Mouse (Mus musculus): ENCODE results near the gene Fbln7.

Gene Fbln7

GRCm38 (mm10) chr2:128871656-128872055, 8.9 kb downstream of the Fbln7 start:
- in situ Hi-C loops (cut with MboI, MseI) = no loop called here

DNA sequence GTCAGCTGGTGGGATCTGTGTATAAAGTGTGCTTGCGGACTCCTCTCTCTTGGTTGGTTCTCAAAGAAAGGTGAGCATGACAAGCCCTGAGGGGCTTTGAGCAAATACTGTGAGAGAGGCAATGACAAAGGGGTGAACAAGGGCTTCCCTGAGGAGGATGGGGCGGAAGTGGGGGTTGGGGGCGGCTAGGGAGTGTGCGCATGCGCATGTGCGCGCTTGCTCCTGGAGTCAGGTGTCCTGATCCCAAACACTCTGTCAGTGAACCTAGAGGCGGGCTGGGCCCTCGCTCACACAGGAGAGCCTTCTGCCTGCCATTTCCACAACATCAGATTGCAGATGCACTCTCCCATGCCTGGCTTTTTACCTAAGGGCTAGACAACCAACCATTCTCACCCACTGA, 9.5 kb downstream of the Fbln7 start:
- in situ Hi-C loops (cut with MboI, MseI) = no loop called here

- in situ Hi-C loops (cut with MboI, MseI) = no loop called here
These were observed 12.7 kb downstream of the Fbln7 start for GRCm38 (mm10) chr2:128875526-128875925.

DNA sequence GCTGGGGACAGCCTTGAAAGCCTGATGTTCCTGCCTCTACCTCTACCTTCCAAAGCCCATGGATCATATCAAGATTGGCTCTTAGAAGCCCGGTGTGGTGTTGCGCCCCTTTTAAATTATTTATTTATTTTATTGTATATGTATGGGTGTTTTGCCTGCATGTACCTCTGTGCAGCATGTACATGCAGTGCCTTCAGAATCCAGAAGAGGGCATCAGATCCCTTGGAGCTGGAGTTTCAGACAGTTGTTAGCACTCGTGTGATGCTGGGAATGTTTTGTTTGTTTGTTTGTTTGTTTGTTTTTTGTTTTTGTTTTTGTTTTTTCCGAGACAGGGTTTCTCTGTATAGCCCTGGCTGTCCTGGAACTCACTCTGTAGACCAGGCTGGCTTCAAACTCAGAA, 18.5 kb downstream of the Fbln7 start:
- in situ Hi-C loops (cut with MboI, MseI) = no loop called here

DNA sequence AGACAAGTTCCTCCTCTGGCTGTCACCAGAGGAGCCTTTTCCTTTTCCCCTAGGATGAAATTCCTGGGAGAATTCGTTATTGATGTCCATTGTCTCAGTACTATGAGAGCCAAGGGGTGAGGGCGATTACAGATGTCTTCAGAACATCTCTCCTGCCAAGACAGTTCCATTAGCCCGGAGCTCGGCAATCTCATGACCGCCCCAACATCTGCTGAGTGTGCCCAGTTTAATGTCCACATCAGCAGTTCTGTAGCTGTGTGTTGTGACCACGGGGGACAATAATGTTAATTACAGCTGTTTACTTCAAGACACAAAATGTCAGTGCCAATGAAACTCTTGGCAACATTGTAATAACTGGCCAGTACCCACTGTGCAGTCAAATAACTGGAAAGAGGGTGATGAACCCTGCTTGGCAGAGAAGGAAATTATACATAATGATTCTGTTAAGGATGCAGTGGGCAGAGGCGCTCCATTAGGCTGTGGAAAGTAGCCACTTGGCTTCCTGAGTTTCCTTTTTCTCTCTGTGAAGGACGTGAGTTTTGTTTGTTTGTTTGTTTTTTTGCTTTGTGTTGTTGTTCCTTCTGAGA, 22.5 kb downstream of the Fbln7 start:
- in situ Hi-C loops (cut with MboI, MseI) = no loop called here

GRCm38 (mm10) chr2:128887866-128888550, 25.2 kb downstream of the Fbln7 start:
- in situ Hi-C loops (cut with MboI, MseI) = no loop called here

DNA sequence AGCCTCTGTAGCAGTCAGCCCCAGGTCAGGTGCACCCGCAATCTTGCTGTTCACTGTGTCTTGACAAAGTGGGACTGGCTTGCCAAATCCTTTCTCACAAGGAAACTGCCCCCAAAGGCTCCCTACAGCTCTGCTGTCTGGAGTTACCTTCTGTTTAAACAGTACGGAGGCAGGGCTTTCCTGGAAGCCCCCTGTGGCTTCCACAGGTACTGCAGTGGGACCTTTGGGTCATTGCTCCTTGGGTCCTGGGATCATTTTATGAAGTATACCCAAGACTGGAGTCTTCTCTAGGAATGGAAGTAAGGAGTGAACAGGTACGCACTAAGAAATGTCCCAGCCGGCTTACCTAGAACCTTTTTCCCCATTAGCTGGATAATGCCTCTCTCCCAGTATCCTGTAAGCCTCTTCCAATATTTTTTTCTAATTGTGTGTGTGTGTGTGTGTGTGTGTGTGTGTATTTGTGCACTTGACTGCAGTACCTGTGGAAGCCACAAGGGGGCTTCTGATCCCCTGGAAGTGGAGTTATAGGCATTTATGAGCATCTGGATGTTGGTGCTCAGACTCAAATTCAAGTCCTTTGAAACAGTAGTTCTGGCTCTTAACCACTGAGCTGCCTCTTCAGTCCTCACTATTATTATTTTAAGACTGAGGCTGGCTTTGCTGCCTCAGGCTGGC, 28.0 kb downstream of the Fbln7 start:
- in situ Hi-C loops (cut with MboI, MseI) = no loop called here

GRCm38 (mm10) chr2:128892180-128892721, 29.5 kb downstream of the Fbln7 start:
- in situ Hi-C loops (cut with MboI, MseI) = no loop called here

DNA sequence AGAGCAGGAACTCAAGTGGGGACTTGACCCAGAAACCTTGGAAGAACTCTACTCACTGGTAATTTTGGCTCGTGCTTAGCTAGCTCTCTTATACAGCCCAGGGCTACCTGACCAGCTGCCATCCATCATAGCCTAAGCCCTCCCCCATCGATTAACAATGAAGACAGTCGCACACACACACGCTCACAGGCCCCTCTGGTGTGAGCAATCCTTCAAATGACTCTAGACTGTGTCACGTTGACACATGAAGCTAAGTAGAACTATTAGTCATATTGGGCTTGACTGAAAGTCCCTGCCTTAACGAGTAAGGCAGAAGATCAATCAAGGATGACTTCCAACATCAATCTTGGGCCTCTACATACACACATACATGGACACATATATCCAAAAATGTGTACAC, 40.1 kb downstream of the Fbln7 start:
- in situ Hi-C loops (cut with MboI, MseI) = loop anchor here (25.0 kb wide), 1 partner anchor 641 kb away; no protein-coding TSS in a partner anchor

GRCm38 (mm10) chr2:128903661-128904060, 40.9 kb downstream of the Fbln7 start:
- in situ Hi-C loops (cut with MboI, MseI) = loop anchor here (25.0 kb wide), 1 partner anchor 641 kb away; no protein-coding TSS in a partner anchor

- in situ Hi-C loops (cut with MboI, MseI) = loop anchor here (25.0 kb wide), 1 partner anchor 653 kb away; no protein-coding TSS in a partner anchor
These were observed 52.2 kb downstream of the Fbln7 start for GRCm38 (mm10) chr2:128914978-128915377.

- in situ Hi-C loops (cut with MboI, MseI) = loop anchor here (25.0 kb wide), 1 partner anchor 654 kb away; no protein-coding TSS in a partner anchor
These were observed 53.7 kb downstream of the Fbln7 start for GRCm38 (mm10) chr2:128916528-128916927.

- in situ Hi-C loops (cut with MboI, MseI) = loop anchor here (25.0 kb wide), 1 partner anchor 662 kb away; no protein-coding TSS in a partner anchor
These were observed 62.0 kb downstream of the Fbln7 start for GRCm38 (mm10) chr2:128924799-128925198.

GRCm38 (mm10) chr2:128928446-128928845, 65.7 kb downstream of the Fbln7 start:
- in situ Hi-C loops (cut with MboI, MseI) = no loop called here

DNA sequence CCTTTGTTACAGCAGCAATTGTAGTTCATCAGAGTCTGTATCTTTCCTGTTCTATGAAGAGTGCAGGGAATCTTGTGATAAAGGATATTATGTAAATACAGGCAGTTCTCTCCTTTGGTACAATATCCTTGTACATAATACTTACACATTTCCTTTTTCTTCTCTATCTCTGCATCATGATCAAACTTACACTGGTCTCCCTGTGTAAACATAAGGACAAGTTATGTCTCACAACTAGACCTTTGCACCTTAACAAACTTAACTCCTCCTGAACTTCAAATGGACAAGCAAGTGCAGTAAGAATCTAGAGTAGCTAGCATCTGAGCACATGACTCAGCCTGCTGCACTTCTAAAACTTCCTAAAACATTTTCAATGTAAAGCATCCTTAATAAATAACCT, 67.9 kb downstream of the Fbln7 start:
- in situ Hi-C loops (cut with MboI, MseI) = no loop called here

DNA sequence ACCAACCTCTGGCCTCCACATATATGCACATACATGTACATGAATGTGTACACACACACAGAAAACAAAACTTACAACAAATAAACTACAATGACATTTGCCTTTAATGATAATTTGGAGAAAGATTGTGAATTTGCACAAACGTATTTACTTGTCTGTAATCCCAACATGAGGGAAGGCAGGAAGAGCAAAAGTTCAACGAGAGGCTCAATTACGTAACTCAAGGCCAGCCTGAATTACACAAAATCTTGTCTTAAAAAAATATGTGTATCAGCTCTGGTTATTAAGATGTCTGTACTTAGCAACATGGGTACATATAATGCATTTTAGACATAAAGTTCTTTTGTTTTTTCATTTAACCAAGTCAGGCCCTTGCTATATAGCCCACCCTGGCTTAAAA, 73.5 kb downstream of the Fbln7 start:
- in situ Hi-C loops (cut with MboI, MseI) = no loop called here

DNA sequence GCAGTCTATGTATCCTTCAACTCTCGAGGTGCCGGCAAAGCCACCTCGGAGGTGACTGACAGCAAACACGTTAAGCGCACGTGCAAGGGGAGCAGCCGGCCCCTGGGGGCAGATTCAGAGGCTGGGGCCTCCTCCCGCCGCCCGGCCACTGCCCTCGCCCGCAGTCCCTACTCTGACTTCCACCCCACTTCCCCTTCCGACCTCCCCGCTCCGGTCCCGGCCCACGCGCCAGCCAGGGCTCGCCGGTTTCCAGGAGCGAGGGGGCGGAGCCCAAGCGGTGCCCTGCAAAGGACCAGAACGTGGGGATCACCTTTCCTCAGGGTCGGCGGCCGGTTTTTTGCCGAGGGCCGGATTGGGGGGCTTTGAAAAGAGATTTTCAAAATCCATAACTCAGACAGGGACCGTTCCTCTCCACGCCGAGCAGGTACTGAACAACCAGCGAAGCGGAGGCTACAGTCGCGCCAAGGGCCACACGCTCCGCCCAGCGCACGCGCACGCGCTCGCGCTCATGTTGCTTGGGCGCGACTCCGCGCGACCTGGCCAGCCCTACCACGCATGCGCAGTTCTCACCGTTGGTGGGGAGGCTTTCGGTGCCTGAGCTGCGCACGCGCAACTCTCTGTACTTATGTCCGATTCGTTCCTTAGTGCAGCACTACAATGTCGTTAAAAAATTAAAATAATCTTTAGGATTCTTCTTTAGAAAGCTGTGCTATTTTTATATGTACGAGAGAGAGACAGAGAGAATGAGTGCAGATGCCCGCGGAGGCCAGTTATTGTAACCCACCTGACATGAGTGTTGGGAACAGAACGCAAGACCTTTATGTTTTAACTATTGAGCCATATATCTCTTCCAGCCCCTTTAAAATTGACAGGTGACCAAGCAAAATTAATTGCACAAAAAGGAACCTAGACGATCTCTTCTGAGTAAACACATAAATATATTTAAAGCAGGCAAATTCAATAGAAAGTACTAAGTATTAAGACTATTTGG, 81.1 kb downstream of the Fbln7 start, which contains the start of gene Zc3h8:
TSS of gene Zc3h8 (minus strand) at position 540 of the 991 bp plus-strand sequence.
- in situ Hi-C loops (cut with MboI, MseI) = no loop called here
